23 mouse cellular contexts compared by ENCODE assay signal in the genomic region with DNA sequence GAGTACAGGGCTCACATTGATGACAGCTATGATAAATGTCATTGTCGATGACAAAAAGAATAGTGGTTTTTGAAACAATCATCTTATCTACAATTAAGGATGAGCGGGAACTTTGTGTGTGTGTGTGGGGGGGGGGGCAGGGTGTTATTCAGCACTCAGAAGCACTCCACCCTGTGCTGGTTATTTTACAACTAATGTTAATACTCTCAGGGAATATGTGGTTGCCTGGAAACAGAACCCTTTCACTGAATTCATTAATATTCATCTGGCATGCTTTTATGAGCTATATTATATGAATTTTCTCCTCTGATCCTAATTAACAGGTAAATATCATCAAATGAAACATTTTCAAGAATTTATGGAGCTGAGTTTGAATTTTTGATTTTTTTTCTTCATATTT.
A peak's percentile ranks its signal among the peaks of the same experiment; 100 is the strongest.
DNase-seq lines count a peak whose midpoint lies in the region; ATAC-seq and TF ChIP-seq lines count a peak whose summit lies in the region.
"Had no signal": no experiment of that assay in that cellular context is flagged by ENCODE, and none has a peak within 500 bp of the region (broad histone marks: within the 10 kb centered on the region; RNA-seq: fewer than 3 reads in every experiment).

No protein-coding gene starts in this region.

- H3K4me2 ChIP-seq in forebrain, embryonic 14.5 days (ENCODE audit: low read length), result no peak overlapping the region
- H3K4me2 ChIP-seq in forebrain, postnatal 0 days (ENCODE audit: low read depth), result no peak overlapping the region
- H3K4me2 ChIP-seq in forebrain, embryonic 15.5 days (replicated peaks), result no peak overlapping the region
- H3K4me2 ChIP-seq: embryonic facial prominence, embryonic 12.5 days; forebrain, embryonic 13.5 days had no signal

- no peak for TF ChIP-seq POLR2A in brain, embryonic 14.5 days (IDR thresholded peaks at IDR 0.05; ENCODE audit: borderline replicate concordance, extremely low read depth, insufficient read depth, insufficient read length, poor library complexity, severe bottlenecking)

- no peak for TF ChIP-seq CTCF in forebrain, postnatal 0 days (IDR thresholded peaks at IDR 0.05; ENCODE audit: low read depth)
- TF ChIP-seq CTCF in brain, embryonic 14.5 days (IDR thresholded peaks at IDR 0.05; ENCODE audit: borderline replicate concordance, extremely low read depth, insufficient read depth, insufficient read length), result no peak

- no peaks in the 10 kb centered on the region for H3K36me3 ChIP-seq in forebrain, embryonic 14.5 days (ENCODE audit: control insufficient read depth, insufficient read depth, low read length)
- H3K36me3 ChIP-seq in forebrain, embryonic 10.5 days (replicated peaks), result no peaks in the 10 kb centered on the region
- H3K36me3 ChIP-seq in forebrain, postnatal 0 days (ENCODE audit: insufficient read depth), result no peaks in the 10 kb centered on the region
- no peaks in the 10 kb centered on the region for H3K36me3 ChIP-seq in forebrain, embryonic 15.5 days
- H3K36me3 ChIP-seq: embryonic facial prominence, embryonic 10.5 days; embryonic facial prominence, embryonic 12.5 days; G1E had no signal

- H3K9ac ChIP-seq in forebrain, embryonic 14.5 days (ENCODE audit: low read length), result no peak overlapping the region
- no peak overlapping the region for H3K9ac ChIP-seq in forebrain, postnatal 0 days
- H3K9ac ChIP-seq in forebrain, embryonic 15.5 days (replicated peaks), result no peak overlapping the region
- H3K9ac ChIP-seq: embryonic facial prominence, embryonic 12.5 days; forebrain, embryonic 13.5 days had no signal

- no peak for ATAC-seq in forebrain, embryonic 14.5 days
- ATAC-seq in forebrain, postnatal 0 days, result peak; percentile 85
- ATAC-seq in forebrain, embryonic 15.5 days (replicated peaks), result no peak
- no peak for ATAC-seq in granulocyte monocyte progenitor cell, adult 5-6 weeks (replicated peaks; ENCODE audit: poor library complexity, severe bottlenecking)
- ATAC-seq: activated CD4-positive, CD25-positive, alpha-beta regulatory T cell, adult 4 months; CD4-positive, CD25-positive, alpha-beta regulatory T cell, adult 4 months; forebrain, embryonic 13.5 days; Patski had no signal

- H3K27me3 ChIP-seq in forebrain, embryonic 14.5 days (replicated peaks; ENCODE audit: control insufficient read depth, insufficient read depth, low read length), result no peaks in the 10 kb centered on the region
- no peaks in the 10 kb centered on the region for H3K27me3 ChIP-seq in forebrain, embryonic 10.5 days (ENCODE audit: poor library complexity, severe bottlenecking)
- no peaks in the 10 kb centered on the region for H3K27me3 ChIP-seq in forebrain, postnatal 0 days (ENCODE audit: insufficient read depth, low read length)
- H3K27me3 ChIP-seq in forebrain, embryonic 15.5 days, result no peaks in the 10 kb centered on the region
- H3K27me3 ChIP-seq: CH12.LX; embryonic facial prominence, embryonic 12.5 days; forebrain, embryonic 13.5 days; Patski had no signal

- 87% methylated on average over 2 of the region's 2 CpGs for WGBS in forebrain, embryonic 14.5 days
- WGBS in forebrain, embryonic 10.5 days, result 89% methylated on average over 2 of the region's 2 CpGs
- WGBS in forebrain, postnatal 0 days, result 80% methylated on average over 2 of the region's 2 CpGs
- 78% methylated on average over 2 of the region's 2 CpGs for WGBS in forebrain, embryonic 15.5 days

- no peaks in the 10 kb centered on the region for H3K9me3 ChIP-seq in forebrain, embryonic 14.5 days (replicated peaks; ENCODE audit: control insufficient read depth, low read length)
- no peaks in the 10 kb centered on the region for H3K9me3 ChIP-seq in forebrain, embryonic 10.5 days
- H3K9me3 ChIP-seq in forebrain, postnatal 0 days (ENCODE audit: low read length), result no peaks in the 10 kb centered on the region
- no peaks in the 10 kb centered on the region for H3K9me3 ChIP-seq in forebrain, embryonic 15.5 days
- H3K9me3 ChIP-seq: embryonic facial prominence, embryonic 10.5 days; embryonic facial prominence, embryonic 12.5 days; forebrain, embryonic 13.5 days had no signal

- no peaks in the 10 kb centered on the region for H3K4me1 ChIP-seq in forebrain, embryonic 14.5 days (ENCODE audit: control insufficient read depth, insufficient read depth, low read length)
- no peaks in the 10 kb centered on the region for H3K4me1 ChIP-seq in forebrain, embryonic 10.5 days
- H3K4me1 ChIP-seq in forebrain, postnatal 0 days (ENCODE audit: insufficient read depth), result no peaks in the 10 kb centered on the region
- no peaks in the 10 kb centered on the region for H3K4me1 ChIP-seq in forebrain, embryonic 15.5 days
- H3K4me1 ChIP-seq: embryonic facial prominence, embryonic 10.5 days; embryonic facial prominence, embryonic 12.5 days; forebrain, embryonic 13.5 days had no signal

- H3K27ac ChIP-seq in forebrain, embryonic 14.5 days (ENCODE audit: low read depth, low read length), result no peak overlapping the region
- no peak overlapping the region for H3K27ac ChIP-seq in forebrain, embryonic 10.5 days
- no peak overlapping the region for H3K27ac ChIP-seq in forebrain, postnatal 0 days (ENCODE audit: low read depth, low read length)
- no peak overlapping the region for H3K27ac ChIP-seq in forebrain, embryonic 15.5 days (replicated peaks)
- H3K27ac ChIP-seq: embryonic facial prominence, embryonic 10.5 days; embryonic facial prominence, embryonic 12.5 days; forebrain, embryonic 13.5 days had no signal

- no peak overlapping the region for H3K4me3 ChIP-seq in forebrain, embryonic 14.5 days (ENCODE audit: low read depth, low read length)
- no peak overlapping the region for H3K4me3 ChIP-seq in forebrain, embryonic 10.5 days
- H3K4me3 ChIP-seq in forebrain, postnatal 0 days (ENCODE audit: low read depth, low read length), result no peak overlapping the region
- no peak overlapping the region for H3K4me3 ChIP-seq in forebrain, embryonic 15.5 days
- H3K4me3 ChIP-seq: embryonic facial prominence, embryonic 10.5 days; embryonic facial prominence, embryonic 12.5 days; forebrain, embryonic 13.5 days had no signal

- DNase-seq in forebrain, embryonic 14.5 days (ENCODE audit: low spot score), result peak; percentile 38
- no peak for DNase-seq in forebrain, embryonic 10.5 days (ENCODE audit: extremely low spot score, low spot score)
- DNase-seq in forebrain, postnatal 0 days, result no peak
- DNase-seq in brain, embryonic 14.5 days (ENCODE audit: low read depth), result peak; percentile 49
- DNase-seq: adrenal gland, adult 8-10 months; adrenal gland, postnatal 14 days; adrenal gland, postnatal 36 days; B cell, adult 2 months; cerebellum, adult 11-12 months; cerebellum, adult 2 months; cerebellum, adult 9-10 months; cerebellum, postnatal 10 days; cerebellum, postnatal 25 days had no signal

Comparison
In these comparisons a context has a peak if more than half of its experiments do, and no peak if none do; other contexts are left out.
1. DNase-seq: peak in forebrain, embryonic 14.5 days (single experiment) and brain, embryonic 14.5 days (single experiment); none in forebrain, embryonic 10.5 days (single experiment) and forebrain, postnatal 0 days (single experiment).